Mouse (Mus musculus) heart, adult 2 months (tissue): ENCODE measurements at regions not wholly inside any gene's neighbourhood (a gene's known extent, or its start where the extent isn't known, plus 50 kb on each side); places are given as distances from the start of the nearest gene placed in this dataset.

Source experiments
- DNase-seq, 2 experiments: peaks; one replicate each; pipeline ENCODE4 v3.0.0; 2021
- H3K27ac ChIP-seq: fragments of 200-600 bp; 2 replicates; pipeline ENCODE4 v1.8.1; 2022
- H3K27me3 ChIP-seq: fragments of 200-500 bp; 2 replicates; pipeline ENCODE4 v1.6.1; 2012; ENCODE audit warnings: mild to moderate bottlenecking, low read length, inconsistent platforms, mixed read lengths; ENCODE audit not compliant: control insufficient read depth, insufficient read depth
- H3K36me3 ChIP-seq: fragments of 200-500 bp; 2 replicates; pipeline ENCODE4 v1.6.1; 2012; ENCODE audit warnings: low read length, inconsistent platforms; ENCODE audit not compliant: control insufficient read depth, insufficient read depth
- H3K4me1 ChIP-seq: fragments of 200-500 bp; 2 replicates; pipeline ENCODE4 v1.6.1; 2011; ENCODE audit warnings: low read length; ENCODE audit not compliant: control insufficient read depth, insufficient read depth
- H3K4me3 ChIP-seq: fragments of 200-600 bp; 2 replicates; pipeline ENCODE4 v1.8.1; 2022
- H3K79me2 ChIP-seq: fragments of 200-500 bp; replicated peaks from 2 replicates; pipeline ENCODE4 v1.6.1; 2012; ENCODE audit warnings: mild to moderate bottlenecking, inconsistent platforms, low read length, moderate library complexity, mixed read lengths; ENCODE audit not compliant: control insufficient read depth, insufficient read depth
- H3K9ac ChIP-seq: fragments of 200-500 bp; 2 replicates; pipeline ENCODE4 v1.6.1; 2012; ENCODE audit warnings: low read depth, mild to moderate bottlenecking, control low read depth, inconsistent platforms, low read length, mixed read lengths
- CTCF ChIP-seq: fragments of 200-600 bp; IDR thresholded peaks from 2 replicates; pipeline ENCODE4 v1.8.1; 2022; ENCODE audit warnings: antibody characterized with exemption, mild to moderate bottlenecking, moderate library complexity
- EP300 ChIP-seq: fragments of 200-500 bp; IDR thresholded peaks from 2 replicates; pipeline ENCODE4 v1.6.1; 2011; ENCODE audit warnings: low read depth, low read length, control low read depth; ENCODE audit not compliant: insufficient read depth
- POLR2A ChIP-seq: fragments of 200-500 bp; IDR thresholded peaks from 2 replicates; pipeline ENCODE4 v1.6.1; 2011; ENCODE audit warnings: mild to moderate bottlenecking, low read depth, low read length, control low read depth; ENCODE audit not compliant: insufficient read depth
- WGBS: fragments of 180-500 bp; shearing (Covaris S2); methylation state at CpG from one replicate; pipeline ENCODE4 v1.1.7; 2018; 5-methylcytosine and 5-hydroxymethylcytosine counted together
- intact Hi-C: fragments of 180-260 bp; cut with DNase I; formaldehyde crosslinking; loops from one replicate; pipeline ENCODE4 v1.15.1; 2025

DNA sequence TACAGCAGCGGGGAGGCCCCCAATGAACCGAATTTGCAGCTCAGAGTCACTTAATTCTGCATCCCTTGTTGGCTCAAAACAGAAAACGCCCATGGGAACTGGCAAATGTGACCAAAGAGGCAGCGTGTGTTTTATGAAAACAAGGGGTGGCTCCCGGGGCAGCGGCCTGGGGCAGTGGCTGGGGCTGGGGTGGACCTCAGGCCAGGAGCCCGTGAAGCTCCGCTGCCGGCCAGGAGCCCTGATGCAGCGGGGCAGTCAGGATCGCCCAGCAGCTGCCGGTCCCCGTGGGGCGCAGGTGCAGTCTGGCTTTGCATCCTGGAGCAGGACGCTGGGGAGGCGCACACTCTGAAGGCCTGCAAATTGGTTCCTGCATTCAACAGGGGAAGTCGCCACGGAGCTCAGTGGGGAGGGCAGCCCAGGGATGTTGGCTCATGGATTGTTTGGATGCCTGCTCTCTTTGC lies 104.4 kb upstream of the Gm9887 start:
- no peaks in the 10 kb centered on the region for H3K27me3 ChIP-seq
- H3K9ac ChIP-seq: peak overlapping the region; percentile 57
- peak overlapping the region; percentile 36 for H3K27ac ChIP-seq
- TF ChIP-seq CTCF (no peak), POLR2A (0 out of 2 replicates have a peak, but pooled peaks have one; percentile 25), EP300 (0 out of 2 replicates have a peak, but pooled peaks have one; percentile 28)
- intact Hi-C loops: no loop called here
- no peak overlapping the region for H3K4me3 ChIP-seq
- DNase-seq: peak; percentile 53 to 57
- WGBS: 30% methylated on average over 18 of the region's 18 CpGs
- H3K4me1 ChIP-seq: peaks cover 10% of the 10 kb centered on the region
- H3K36me3 ChIP-seq: no peaks in the 10 kb centered on the region
- no peaks in the 10 kb centered on the region for H3K79me2 ChIP-seq

- no peak for DNase-seq
- Histone ChIP-seq H3K36me3 (no peaks in the 10 kb centered on the region), H3K27ac (peak overlapping the region; percentile 36), H3K79me2 (no peaks in the 10 kb centered on the region), H3K9ac (no peak overlapping the region), H3K4me1 (peaks cover 10% of the 10 kb centered on the region), H3K4me3 (no peak overlapping the region), H3K27me3 (no peaks in the 10 kb centered on the region)
- intact Hi-C loops: no loop called here
- 76% methylated on average over 4 of the region's 4 CpGs for WGBS
- no peak for TF ChIP-seq POLR2A
- TF ChIP-seq CTCF: no peak
- no peak for TF ChIP-seq EP300
Observed at GRCm38 (mm10) chr12:69476131-69476530, 103.9 kb upstream of the Gm9887 start.

DNA sequence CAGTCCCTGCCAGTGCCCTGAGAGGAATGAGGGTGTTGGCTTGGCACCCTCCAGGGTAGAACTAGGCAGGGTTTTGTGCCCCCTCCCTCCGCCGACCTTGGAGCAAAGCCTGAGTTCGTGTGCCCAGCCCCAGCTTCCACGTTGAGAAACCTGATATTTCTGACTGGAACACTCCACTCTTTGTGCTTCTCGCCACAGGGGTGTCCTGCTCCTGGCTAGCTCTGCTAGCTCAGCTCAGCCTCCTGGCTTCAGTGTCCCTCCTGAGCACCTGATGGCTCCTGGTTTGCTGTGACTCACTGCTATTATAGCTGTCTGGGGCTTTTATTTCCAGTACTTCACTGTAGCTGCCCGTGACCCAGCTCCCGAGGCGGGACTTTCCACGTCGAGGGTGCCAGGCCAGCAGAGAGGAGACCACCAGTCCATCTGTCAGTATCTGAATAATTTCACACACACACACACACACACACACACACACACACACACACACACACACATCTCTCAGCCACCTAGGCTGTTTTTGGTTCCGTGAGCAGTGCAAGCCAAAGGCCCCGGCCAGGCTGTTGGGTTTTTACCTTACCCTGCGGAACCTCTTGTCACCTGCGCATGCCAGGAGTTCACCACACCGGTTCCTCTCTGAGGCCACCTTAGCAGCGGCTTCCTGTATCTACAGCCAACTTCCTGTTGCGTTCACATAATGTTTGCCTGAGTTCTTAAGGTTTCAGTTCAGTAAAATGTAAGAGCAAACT lies 102.8 kb upstream of the Gm9887 start:
- Histone ChIP-seq H3K9ac (no peak overlapping the region), H3K27me3 (no peaks in the 10 kb centered on the region), H3K36me3 (no peaks in the 10 kb centered on the region), H3K27ac (peak overlapping the region; percentile 74), H3K79me2 (no peaks in the 10 kb centered on the region), H3K4me3 (no peak overlapping the region), H3K4me1 (peaks cover 10% of the 10 kb centered on the region)
- 55% methylated on average over 17 of the region's 17 CpGs for WGBS
- DNase-seq: peak; percentile 46 to 57
- intact Hi-C loops: no loop called here
- TF ChIP-seq EP300 (no peak), CTCF (no peak), POLR2A (no peak)

DNA sequence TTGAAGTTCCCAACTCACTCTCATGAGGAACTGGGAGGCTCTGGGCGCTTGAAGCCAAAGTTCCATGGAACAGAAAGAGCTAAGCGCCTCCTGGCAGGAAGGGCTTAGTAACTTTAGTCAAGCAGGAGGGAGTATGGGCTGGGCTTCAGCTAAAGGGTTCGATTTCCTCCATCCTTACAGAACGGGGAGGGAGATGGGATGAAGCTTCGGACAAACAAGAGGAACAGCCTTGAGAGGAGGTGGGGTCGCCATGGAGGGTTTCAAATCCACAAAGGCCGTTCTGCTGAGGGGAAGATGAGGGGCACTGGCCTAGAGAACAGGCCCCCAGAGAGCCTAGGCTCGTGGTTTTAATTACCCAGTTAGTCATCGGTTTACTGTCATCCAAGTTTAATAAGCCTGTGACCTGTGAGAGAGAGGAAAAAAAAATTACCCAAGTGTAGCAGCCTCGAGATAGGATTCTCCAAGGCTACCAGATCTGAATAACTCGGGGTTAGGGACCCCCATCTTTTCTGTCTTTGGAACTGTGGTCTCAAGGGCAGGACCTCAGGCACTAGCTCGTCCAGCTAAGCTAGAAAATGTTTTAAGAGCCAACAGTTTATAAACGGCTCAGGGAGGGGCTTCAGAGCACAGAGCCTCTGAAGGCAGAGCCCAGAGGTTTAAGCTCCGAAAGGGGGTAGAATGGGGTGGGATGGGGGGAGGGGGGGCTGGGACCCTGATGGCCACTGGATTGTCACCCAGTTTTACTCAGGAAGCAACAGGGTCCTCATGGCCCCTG lies 102.1 kb upstream of the Gm9887 start:
- peak; percentile 62 to 63 for DNase-seq
- 44% methylated on average over 14 of the region's 14 CpGs for WGBS
- Histone ChIP-seq H3K27me3 (no peaks in the 10 kb centered on the region), H3K4me3 (no peak overlapping the region), H3K9ac (peak overlapping the region; percentile 11; the same call in 1 of the 2 replicates), H3K4me1 (peaks cover 10% of the 10 kb centered on the region), H3K27ac (peak overlapping the region; percentile 74), H3K36me3 (no peaks in the 10 kb centered on the region), H3K79me2 (no peaks in the 10 kb centered on the region)
- no peak for TF ChIP-seq CTCF
- peak; percentile 30; the same call in 1 of the 2 replicates for TF ChIP-seq POLR2A
- TF ChIP-seq EP300: no peak
- intact Hi-C loops: no loop called here

DNA sequence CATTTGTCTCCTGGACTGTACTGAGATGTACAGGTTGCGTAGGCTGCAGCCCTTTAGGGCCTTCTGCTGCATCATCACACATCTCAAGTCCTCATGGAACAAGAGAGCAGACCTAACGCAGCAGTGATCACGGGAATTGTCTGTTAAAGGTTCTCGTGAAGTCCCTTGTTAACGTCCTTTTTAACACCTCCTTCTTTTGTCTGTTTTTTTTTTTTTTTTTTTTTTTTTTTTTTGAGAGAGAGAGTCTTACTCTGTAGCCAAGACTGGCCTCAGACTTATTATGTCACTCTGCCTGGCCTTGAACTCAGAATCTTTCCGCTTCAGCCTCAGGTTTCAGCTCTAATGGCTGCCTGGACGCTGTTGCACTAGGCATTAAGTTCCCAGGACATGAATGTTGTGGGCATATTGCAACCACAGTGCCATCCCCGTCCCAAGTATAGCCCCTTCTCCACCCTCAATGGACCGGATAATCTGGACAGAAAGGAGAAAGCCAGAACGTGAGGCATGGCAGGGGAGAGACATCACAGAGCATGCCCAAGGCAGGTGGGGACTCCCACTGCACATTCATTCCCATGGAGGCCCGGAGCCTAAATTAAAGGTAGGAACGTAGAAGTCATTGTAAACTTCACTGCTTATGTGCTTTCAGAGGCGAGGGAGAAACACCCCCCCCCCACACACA lies 101.3 kb upstream of the Gm9887 start:
- no peaks in the 10 kb centered on the region for H3K36me3 ChIP-seq
- no peak for TF ChIP-seq CTCF
- no peak for TF ChIP-seq EP300
- TF ChIP-seq POLR2A: no peak
- peaks cover 10% of the 10 kb centered on the region for H3K4me1 ChIP-seq
- WGBS: 83% methylated on average over 13 of the region's 13 CpGs
- H3K27me3 ChIP-seq: no peaks in the 10 kb centered on the region
- no peaks in the 10 kb centered on the region for H3K79me2 ChIP-seq
- peak overlapping the region; percentile 74; the same call in 1 of the 2 replicates for H3K27ac ChIP-seq
- no peak overlapping the region for H3K4me3 ChIP-seq
- no peak overlapping the region for H3K9ac ChIP-seq
- intact Hi-C loops: no loop called here
- DNase-seq: no peak
